Mouse (Mus musculus) intestine, embryonic 14.5 days (tissue): ENCODE data around the gene Nppb. TPM values are rescaled to one million over a fixed set of nuclear protein-coding genes. Genes with fewer than 3 reads are reported as not detected.
A peak's percentile ranks its signal among the peaks of the same experiment; 100 is the strongest.

Experiments used
- ATAC-seq: fragments of 200-750 bp; cut with Nextera tagmentation; replicated peaks from 2 replicates; pipeline ENCODE4 v1.8.0; 2017; ENCODE audit warnings: low read depth, moderate number of reproducible peaks, moderate TSS enrichment, moderate library complexity; ENCODE audit not compliant: low FRiP score, low TSS enrichment
- DNase-seq: peaks from one replicate; pipeline ENCODE4 v3.0.0-alpha.2; 2018; ENCODE audit warnings: low spot score
- H3K27ac ChIP-seq: fragments of 300-500 bp; sonication (generic); 2 replicates; pipeline ENCODE4 v1.5.1; 2014; ENCODE audit warnings: low read depth, mild to moderate bottlenecking, control low read depth
- H3K27me3 ChIP-seq: fragments of 300-500 bp; sonication (generic); replicated peaks from 2 replicates; pipeline ENCODE4 v1.6.1; 2014; ENCODE audit warnings: low read length, control low read depth; ENCODE audit not compliant: control insufficient read depth, insufficient read depth
- H3K36me3 ChIP-seq: fragments of 300-500 bp; sonication (generic); 2 replicates; pipeline ENCODE4 v1.6.1; 2014; ENCODE audit warnings: low read length, control low read depth; ENCODE audit not compliant: control insufficient read depth, insufficient read depth
- H3K4me1 ChIP-seq: fragments of 300-500 bp; sonication (generic); replicated peaks from 2 replicates; pipeline ENCODE4 v1.6.1; 2014; ENCODE audit warnings: low read length, control low read depth, mixed read lengths; ENCODE audit not compliant: control insufficient read depth, insufficient read depth
- H3K4me2 ChIP-seq: fragments of 300-500 bp; sonication (generic); 2 replicates; pipeline ENCODE4 v1.6.1; 2014; ENCODE audit warnings: low read length
- H3K4me3 ChIP-seq: fragments of 300-500 bp; sonication (generic); 2 replicates; pipeline ENCODE4 v1.5.1; 2014; ENCODE audit warnings: low read depth, low read length, control low read depth, mixed read lengths
- H3K9ac ChIP-seq: fragments of 300-500 bp; sonication (generic); 2 replicates; pipeline ENCODE4 v1.6.1; 2014; ENCODE audit warnings: mild to moderate bottlenecking, low read length
- H3K9me3 ChIP-seq: fragments of 300-500 bp; sonication (generic); 2 replicates; pipeline ENCODE4 v1.6.1; 2016; ENCODE audit warnings: low read length, control low read depth; ENCODE audit not compliant: control insufficient read depth
- WGBS: fragments of 180-500 bp; shearing (Covaris S2); extraction: QIAGEN DNeasy Blood & Tissue Kit; methylation state at CpG from one replicate; pipeline ENCODE4 v1.1.7; 2014; 5-methylcytosine and 5-hydroxymethylcytosine counted together
- polyA plus RNA-seq: library from polyadenylated mRNA; unstranded; fragments of >200 nt; fragmentation: Nextera tagmentation; extraction: Ambion mirVana; gene quantifications from 2 replicates; pipeline ENCODE4 v1.2.1, GENCODE M21; 2014

Nppb gene
- 0.40 TPM in 1 of 2 replicates, not detected in the other for polyA plus RNA-seq

DNA sequence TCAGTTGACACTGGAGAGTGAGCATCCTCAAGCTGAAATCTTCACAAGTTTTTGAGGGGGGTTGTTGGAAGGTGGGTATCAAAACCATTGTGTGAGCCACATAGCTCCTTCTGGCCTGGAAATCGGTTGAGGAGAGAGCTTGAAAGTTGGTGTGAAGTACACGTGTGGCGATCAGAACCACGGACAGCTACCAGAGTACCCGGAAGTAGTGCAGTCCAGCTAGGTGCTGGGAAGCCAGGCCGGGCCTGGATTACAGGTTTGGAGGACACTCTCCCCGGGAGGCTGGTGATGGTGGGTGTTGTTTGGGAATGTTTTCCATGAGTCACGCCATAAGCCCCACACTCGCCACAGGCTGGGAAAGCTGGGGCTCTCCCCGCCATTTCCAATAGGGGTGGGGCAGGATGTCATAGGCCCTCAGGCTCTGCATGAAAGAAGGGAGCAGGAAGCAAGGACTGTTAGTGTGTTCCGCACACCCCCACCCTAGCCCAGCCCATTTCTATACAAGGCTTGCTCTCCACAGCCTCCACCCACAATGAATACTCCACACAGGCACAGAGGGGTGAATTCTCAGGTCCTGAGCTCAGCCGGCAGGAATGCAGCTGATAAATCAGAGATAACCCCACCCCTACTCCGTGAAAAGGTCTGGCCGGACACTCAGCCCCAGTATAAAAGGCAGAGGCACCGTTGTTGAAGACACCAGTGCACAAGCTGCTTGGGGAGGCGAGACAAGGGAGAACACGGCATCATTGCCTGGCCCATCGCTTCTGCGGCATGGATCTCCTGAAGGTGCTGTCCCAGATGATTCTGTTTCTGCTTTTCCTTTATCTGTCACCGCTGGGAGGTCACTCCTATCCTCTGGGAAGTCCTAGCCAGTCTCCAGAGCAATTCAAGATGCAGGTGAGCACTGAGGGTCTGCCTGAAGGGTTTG, at the start of gene Nppb:
Gene Nppb (plus strand): TSS at position 584 of the 928 bp plus-strand sequence.
- DNase-seq (peak; percentile 80), ATAC-seq (peak; percentile 40)
- H3K9ac ChIP-seq: no peak within 1 kb of the TSS
- WGBS: 28% methylated on average over 20 of the region's 20 CpGs
- no peaks in the 10 kb centered on the region for H3K36me3 ChIP-seq
- no peak within 1 kb of the TSS for H3K27ac ChIP-seq
- no peaks in the 10 kb centered on the region for H3K4me1 ChIP-seq
- H3K27me3 ChIP-seq: no peaks in the 10 kb centered on the region
- no peak within 1 kb of the TSS for H3K4me2 ChIP-seq
- no peak within 1 kb of the TSS for H3K4me3 ChIP-seq
- H3K9me3 ChIP-seq: no peaks in the 10 kb centered on the region

DNA sequence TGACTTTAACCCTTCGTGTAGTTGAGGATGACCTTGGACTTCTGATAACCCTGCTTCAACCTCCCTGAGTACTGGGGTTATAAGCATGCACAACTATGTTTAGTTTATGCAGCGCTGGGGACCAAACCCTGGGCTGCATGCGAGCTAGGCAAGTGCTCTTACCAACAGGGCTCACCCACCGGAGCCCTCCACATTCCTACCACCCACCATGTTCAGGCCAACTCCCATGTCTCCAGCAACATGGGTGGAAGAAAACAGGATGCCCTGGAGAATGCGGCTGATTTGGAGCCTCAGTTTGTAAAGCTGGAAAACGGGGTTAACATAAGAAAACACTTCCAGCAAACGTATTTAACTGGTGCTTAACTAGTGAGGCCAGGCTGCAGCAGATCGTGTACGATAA, 49.7 kb upstream of the Nppb start:
- Histone ChIP-seq H3K36me3 (no peaks in the 10 kb centered on the region), H3K4me3 (peak overlapping the region; percentile 61), H3K9me3 (no peaks in the 10 kb centered on the region), H3K9ac (peak overlapping the region; percentile 58), H3K4me1 (peaks cover 14% of the 10 kb centered on the region), H3K4me2 (peak overlapping the region; percentile 54), H3K27ac (no peak overlapping the region), H3K27me3 (no peaks in the 10 kb centered on the region)
- ATAC-seq (no peak), DNase-seq (peak; percentile 60)
- WGBS: 19% methylated on average over 9 of the region's 9 CpGs

DNA sequence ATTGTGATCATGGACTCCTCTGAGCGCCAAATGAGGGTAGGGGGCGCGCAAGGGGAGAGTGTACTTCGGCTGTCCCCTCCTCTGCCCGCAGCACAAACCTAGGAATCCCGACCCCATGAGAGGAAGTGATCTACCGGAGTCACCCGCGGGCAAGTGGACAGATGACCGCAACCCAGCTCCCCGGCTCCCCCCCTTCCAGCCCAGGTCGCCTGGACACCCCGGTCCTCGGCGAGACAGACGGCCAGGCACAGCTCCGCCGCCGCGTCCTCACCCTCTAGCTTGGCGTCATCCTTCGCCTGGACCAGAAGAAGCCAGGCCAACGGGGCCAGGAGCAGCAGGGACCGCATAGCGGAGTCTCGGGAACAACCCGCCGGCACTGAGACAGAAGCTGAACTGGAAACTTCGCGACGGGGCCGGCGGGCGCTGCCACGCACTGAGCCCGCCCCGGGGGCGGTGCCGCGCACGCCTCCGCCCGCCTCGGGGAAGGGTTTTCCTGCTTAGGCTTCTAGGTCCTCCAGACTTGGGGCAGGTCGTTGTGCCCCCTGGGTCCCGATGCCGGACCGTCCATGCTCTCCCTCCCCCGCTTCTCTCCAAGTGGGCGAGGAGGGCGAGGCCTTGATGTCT, 49.1 kb upstream of the Nppb start, which contains the start of gene Plod1:
Gene Plod1 (minus strand): TSS at position 437 of the 624 bp plus-strand sequence.
- no peaks in the 10 kb centered on the region for H3K9me3 ChIP-seq
- peak within 1 kb of the TSS; percentile 58 for H3K9ac ChIP-seq
- H3K36me3 ChIP-seq: no peaks in the 10 kb centered on the region
- H3K4me3 ChIP-seq: peak within 1 kb of the TSS; percentile 61
- peak; percentile 86 for DNase-seq
- peak; percentile 53 for ATAC-seq
- H3K27me3 ChIP-seq: no peaks in the 10 kb centered on the region
- H3K27ac ChIP-seq: peak within 1 kb of the TSS; percentile 44; the same call in 1 of the 2 replicates
- H3K4me1 ChIP-seq: peaks cover 15% of the 10 kb centered on the region
- peak within 1 kb of the TSS; percentile 54 for H3K4me2 ChIP-seq
- WGBS: under 1% methylated on average over 51 of the region's 51 CpGs

DNA sequence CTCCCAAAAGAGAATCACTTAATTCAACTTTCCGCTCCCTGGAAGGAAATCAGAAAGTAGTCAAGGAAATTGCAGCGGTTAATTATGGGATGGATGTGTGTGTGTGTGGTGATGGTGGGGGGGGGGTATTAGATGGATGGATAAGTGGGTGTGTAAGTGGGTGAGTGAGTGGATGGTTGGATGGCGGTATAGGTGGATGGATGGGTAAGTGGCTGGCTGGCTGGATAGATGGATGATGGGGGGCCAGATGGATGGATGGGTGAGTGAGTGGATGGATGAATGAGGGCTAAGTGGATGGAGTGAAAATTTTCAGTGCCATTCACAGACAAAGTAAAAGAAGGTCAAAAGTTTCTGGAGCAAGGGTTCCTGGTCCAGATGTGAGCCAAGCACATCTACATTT, 48.6 kb upstream of the Nppb start:
- no peak for DNase-seq
- WGBS: 50% methylated on average over 3 of the region's 3 CpGs
- Histone ChIP-seq H3K27ac (peak overlapping the region; percentile 44; the same call in 1 of the 2 replicates), H3K4me3 (peak overlapping the region; percentile 61), H3K4me1 (peaks cover 21% of the 10 kb centered on the region), H3K9ac (peak overlapping the region; percentile 58), H3K36me3 (no peaks in the 10 kb centered on the region), H3K4me2 (peak overlapping the region; percentile 54), H3K9me3 (no peaks in the 10 kb centered on the region), H3K27me3 (no peaks in the 10 kb centered on the region)
- no peak for ATAC-seq

DNA sequence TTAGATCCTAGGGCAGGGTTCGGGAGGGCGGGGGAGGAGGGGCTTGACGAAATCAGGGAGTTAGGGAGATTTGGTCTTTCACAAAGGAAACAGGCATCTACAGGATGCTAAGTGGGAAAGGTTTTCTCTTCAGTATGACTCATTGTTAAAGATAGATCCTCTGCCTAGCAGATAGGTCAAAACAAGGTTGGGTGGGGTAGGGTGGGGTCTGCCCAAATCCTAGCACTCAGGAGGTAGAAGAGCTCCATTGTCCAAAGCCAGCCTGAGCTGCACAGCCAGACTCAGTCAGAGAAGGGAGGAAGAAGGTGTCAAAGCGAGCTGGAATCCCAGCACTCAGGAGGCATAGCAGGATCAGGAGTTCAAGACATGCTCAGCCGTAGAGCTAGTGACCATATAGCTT, 48.1 kb upstream of the Nppb start:
- Histone ChIP-seq H3K27me3 (no peaks in the 10 kb centered on the region), H3K9me3 (no peaks in the 10 kb centered on the region), H3K36me3 (no peaks in the 10 kb centered on the region), H3K4me3 (no peak overlapping the region), H3K4me1 (peaks cover 25% of the 10 kb centered on the region), H3K4me2 (no peak overlapping the region), H3K9ac (no peak overlapping the region), H3K27ac (no peak overlapping the region)
- ATAC-seq (no peak), DNase-seq (no peak)
- 72% methylated on average over 5 of the region's 5 CpGs for WGBS

DNA sequence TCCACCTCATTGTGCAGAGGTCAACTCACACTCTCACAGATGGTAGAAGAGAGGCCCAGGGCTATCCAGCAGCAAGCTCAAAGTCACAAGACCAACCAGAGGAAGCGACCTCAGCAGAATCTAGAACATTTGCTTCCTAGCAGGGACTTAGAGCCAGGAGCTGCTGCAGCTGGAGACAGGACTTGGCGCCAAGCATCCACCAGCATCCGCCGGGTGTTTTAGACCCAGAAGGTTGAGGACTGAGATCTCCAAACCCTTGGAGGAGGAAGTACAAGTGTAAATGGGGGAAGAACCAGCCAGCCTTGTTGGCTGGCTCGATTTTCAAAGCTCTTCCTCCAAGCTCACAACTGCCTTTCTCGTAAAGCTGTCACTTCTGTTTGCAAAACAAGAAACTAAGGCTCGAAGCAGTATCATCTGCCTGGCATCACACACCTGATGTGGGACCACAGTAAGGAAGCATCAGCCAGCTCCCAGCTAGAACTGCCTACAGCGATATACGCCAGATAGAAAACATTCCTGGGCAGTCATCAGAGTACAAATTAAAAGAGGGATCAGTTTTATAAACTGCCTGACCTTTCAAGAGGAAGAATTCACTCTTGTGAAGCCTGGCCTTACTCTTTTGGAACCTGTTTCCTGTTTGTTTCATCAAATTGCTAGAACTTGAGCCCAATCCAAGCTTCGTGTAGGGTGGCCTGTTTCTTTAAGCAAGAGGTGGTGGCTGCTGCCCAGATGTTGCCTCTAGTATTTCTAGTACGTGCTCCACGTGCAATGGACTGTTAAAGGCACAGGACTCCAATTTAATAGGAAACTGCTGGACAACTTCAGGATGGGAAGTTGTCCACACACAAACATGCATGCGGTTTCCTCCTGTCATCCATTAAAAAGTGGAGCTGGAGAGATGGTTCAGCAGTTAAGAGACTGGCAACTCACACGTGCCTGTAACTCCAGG, 47.2 kb upstream of the Nppb start:
- Histone ChIP-seq H3K4me3 (no peak overlapping the region), H3K9ac (no peak overlapping the region), H3K36me3 (peaks cover under 1% of the 10 kb centered on the region; the same call in 1 of the 2 replicates), H3K4me2 (no peak overlapping the region), H3K27me3 (no peaks in the 10 kb centered on the region), H3K4me1 (peaks cover 32% of the 10 kb centered on the region), H3K9me3 (no peaks in the 10 kb centered on the region), H3K27ac (peak overlapping the region; percentile 38; the same call in 1 of the 2 replicates)
- DNase-seq (no peak), ATAC-seq (no peak)
- WGBS: 44% methylated on average over 14 of the region's 14 CpGs

DNA sequence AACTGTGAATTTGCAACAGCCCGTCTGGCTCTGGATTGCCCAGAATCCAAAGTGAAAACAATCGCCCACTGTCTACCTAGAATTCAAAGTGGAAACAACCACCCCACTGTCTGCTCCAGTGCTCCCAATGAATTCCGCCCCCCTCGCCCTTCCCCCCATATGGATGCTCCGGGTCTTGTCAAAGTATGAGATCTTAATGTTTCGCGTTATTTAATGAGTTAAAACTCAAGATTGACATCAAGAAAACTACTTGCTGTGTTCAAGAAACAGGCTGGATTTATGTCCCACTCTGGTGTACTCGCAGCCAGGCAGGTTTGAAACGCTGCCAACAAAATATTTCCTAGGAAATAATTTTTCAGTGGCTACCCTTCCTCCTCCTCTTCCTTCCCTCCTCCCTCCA, 45.5 kb upstream of the Nppb start:
- Histone ChIP-seq H3K27me3 (no peaks in the 10 kb centered on the region), H3K36me3 (peaks cover 18% of the 10 kb centered on the region), H3K4me2 (peak overlapping the region; percentile 76), H3K9me3 (no peaks in the 10 kb centered on the region), H3K4me1 (peaks cover 32% of the 10 kb centered on the region), H3K9ac (no peak overlapping the region), H3K27ac (peak overlapping the region; percentile 77), H3K4me3 (peak overlapping the region; percentile 10)
- 51% methylated on average over 9 of the region's 9 CpGs for WGBS
- no peak for ATAC-seq
- no peak for DNase-seq

DNA sequence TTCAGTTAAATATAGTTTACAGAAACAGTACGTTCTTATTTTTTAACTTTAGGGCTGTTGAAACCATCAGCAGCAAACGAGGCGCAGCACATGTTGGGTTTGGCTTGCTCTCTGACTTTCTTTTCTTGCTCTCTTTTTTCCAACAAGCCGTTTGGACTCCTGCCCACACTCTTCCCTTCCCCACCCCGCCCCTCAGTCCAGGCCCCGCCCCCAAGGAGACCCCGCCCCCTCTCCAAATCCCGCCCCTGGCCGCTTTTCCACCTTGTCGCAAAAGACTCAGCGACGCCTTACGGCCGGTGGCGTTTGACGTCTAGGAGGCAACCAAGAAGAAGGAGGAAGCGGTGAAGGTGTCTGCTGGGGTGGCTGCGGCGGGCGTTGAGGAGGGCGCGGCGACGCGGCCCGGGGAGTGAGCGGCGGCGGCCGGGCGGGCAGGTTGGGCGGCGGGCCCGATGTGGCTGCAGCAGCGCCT, 45.0 kb upstream of the Nppb start, which contains the start of gene 2510039O18Rik:
Gene 2510039O18Rik (plus strand): TSS at position 320 of the 469 bp plus-strand sequence.
- peaks cover 30% of the 10 kb centered on the region for H3K4me1 ChIP-seq
- WGBS: 1% methylated on average over 28 of the region's 35 CpGs

More for the DNA sequence above, 45.0 kb upstream of the Nppb start, which contains the start of gene 2510039O18Rik:
- Histone ChIP-seq H3K9me3 (no peaks in the 10 kb centered on the region), H3K36me3 (peaks cover 23% of the 10 kb centered on the region), H3K9ac (peak within 1 kb of the TSS; percentile 74), H3K4me3 (peak within 1 kb of the TSS; percentile 90), H3K27ac (peak within 1 kb of the TSS; percentile 77), H3K4me2 (peak within 1 kb of the TSS; percentile 76), H3K27me3 (no peaks in the 10 kb centered on the region)
- ATAC-seq: peak; percentile 78
- peak; percentile 89 for DNase-seq
